Mouse (Mus musculus) myocyte (in vitro differentiated cells): ENCODE measurements at regions not wholly inside any gene's neighbourhood (a gene's known extent, or its start where the extent isn't known, plus 50 kb on each side); places are given as distances from the start of the nearest gene placed in this dataset.

Source experiments
- H3K27me3 ChIP-seq: one replicate; pipeline ENCODE4 v1.6.1; 2011; ENCODE audit not compliant: control insufficient read depth, insufficient read depth, insufficient read length
- H3K36me3 ChIP-seq: one replicate; pipeline ENCODE4 v1.6.1; 2011; ENCODE audit not compliant: control insufficient read depth, insufficient read depth
- H3K4me2 ChIP-seq: one replicate; pipeline ENCODE4 v1.6.1; 2011; ENCODE audit warnings: low read depth, control low read depth
- H3K4me3 ChIP-seq: one replicate; pipeline ENCODE4 v1.5.1; 2011; ENCODE audit warnings: mild to moderate bottlenecking, control low read depth, moderate library complexity
- H3K79me2 ChIP-seq: one replicate; pipeline ENCODE4 v1.6.1; 2011; ENCODE audit not compliant: control insufficient read depth, insufficient read depth
- H3ac ChIP-seq: one replicate; pipeline ENCODE4 v1.6.1; 2011; ENCODE audit not compliant: control insufficient read depth, insufficient read length
- CEBPB ChIP-seq: IDR thresholded peaks from 2 replicates; pipeline ENCODE4 v1.6.1; 2011; ENCODE audit warnings: mild to moderate bottlenecking, moderate library complexity; ENCODE audit not compliant: poor library complexity, insufficient read depth, severe bottlenecking
- E2F4 ChIP-seq: IDR thresholded peaks from one replicate; pipeline ENCODE4 v1.6.1; 2011; ENCODE audit warnings: mild to moderate bottlenecking, control low read depth, moderate library complexity; ENCODE audit not compliant: insufficient read depth
- MAX ChIP-seq: IDR thresholded peaks from one replicate; pipeline ENCODE4 v1.6.1; 2011; ENCODE audit warnings: low read depth, mild to moderate bottlenecking, control low read depth
- MYOD1 ChIP-seq, 3 experiments: IDR thresholded peaks; one replicate each; pipeline ENCODE4 v1.6.1; 2011; ENCODE audit warnings: control low read depth in 2 of 3, low read depth in 2 of 3, mild to moderate bottlenecking in 2 of 3, moderate library complexity in 1 of 3; ENCODE audit not compliant: insufficient read length in 2 of 3, control insufficient read depth in 1 of 3
- MYOG ChIP-seq, 3 experiments: IDR thresholded peaks; one replicate each; pipeline ENCODE4 v1.6.1; 2011; ENCODE audit warnings: control low read depth in 2 of 3, low read depth in 2 of 3, mild to moderate bottlenecking in 2 of 3; ENCODE audit not compliant: insufficient read length in 2 of 3, control insufficient read depth in 1 of 3, insufficient read depth in 1 of 3
- POLR2A ChIP-seq: IDR thresholded peaks from one replicate; pipeline ENCODE4 v1.6.1; 2011; ENCODE audit warnings: low read depth, mild to moderate bottlenecking, control low read depth, moderate library complexity; ENCODE audit not compliant: insufficient read length
- POLR2AphosphoS2 ChIP-seq: IDR thresholded peaks from one replicate; pipeline ENCODE4 v1.6.1; 2011; ENCODE audit warnings: low read depth, control low read depth; ENCODE audit not compliant: insufficient read length
- REST ChIP-seq: IDR thresholded peaks from one replicate; pipeline ENCODE4 v1.6.1; 2011; ENCODE audit warnings: mild to moderate bottlenecking, control low read depth, moderate library complexity; ENCODE audit not compliant: insufficient read depth, insufficient read length
- SRF ChIP-seq: IDR thresholded peaks from one replicate; pipeline ENCODE4 v1.6.1; 2011; ENCODE audit warnings: low read depth; ENCODE audit not compliant: control insufficient read depth, insufficient read length
- TCF12 ChIP-seq: IDR thresholded peaks from one replicate; pipeline ENCODE4 v1.6.1; 2011; ENCODE audit warnings: mild to moderate bottlenecking, control low read depth; ENCODE audit not compliant: poor library complexity, insufficient read depth, severe bottlenecking
- TCF3 ChIP-seq: IDR thresholded peaks from one replicate; pipeline ENCODE4 v1.6.1; 2011; ENCODE audit warnings: low read depth, control low read depth; ENCODE audit not compliant: insufficient read length
- USF1 ChIP-seq: IDR thresholded peaks from one replicate; pipeline ENCODE4 v1.6.1; 2011; ENCODE audit warnings: low read depth, mild to moderate bottlenecking, control low read depth, moderate library complexity

DNA sequence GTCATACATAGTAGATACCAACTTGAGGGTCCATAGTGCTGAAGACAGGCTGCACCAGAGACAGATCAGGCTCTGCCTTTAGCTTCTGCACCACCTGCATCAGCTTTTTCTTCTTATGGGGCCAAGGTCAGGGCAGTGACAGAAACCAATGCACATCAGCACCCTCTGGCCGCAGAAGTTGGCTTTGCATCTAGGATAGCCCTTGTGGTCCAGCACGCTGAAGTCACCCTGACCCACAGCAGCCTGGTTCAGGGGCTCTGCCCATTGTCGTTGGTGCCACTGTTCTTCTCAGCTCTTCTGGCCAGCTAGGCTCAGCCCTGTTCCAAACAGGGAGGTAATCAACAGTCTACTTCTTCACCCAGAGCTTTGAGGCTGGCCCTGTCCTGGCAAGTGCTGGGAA lies 427.7 kb upstream of the Nectin3 start:
- no peak overlapping the region for H3K4me3 ChIP-seq
- H3K79me2 ChIP-seq, result no peaks in the 10 kb centered on the region
- no peaks in the 10 kb centered on the region for H3K27me3 ChIP-seq
- H3ac ChIP-seq, result no peak overlapping the region
- H3K36me3 ChIP-seq, result no peaks in the 10 kb centered on the region
- H3K4me2 ChIP-seq, result no peak overlapping the region
- TF ChIP-seq TCF12, result no peak
- TF ChIP-seq POLR2AphosphoS2, result no peak
- no peak for TF ChIP-seq TCF3
- no peak for TF ChIP-seq SRF
- TF ChIP-seq MYOG (IDR thresholded peaks at IDR 0.05; ENCODE audit: control insufficient read depth in 1 of 3, insufficient read depth in 1 of 3, insufficient read length in 2 of 3, low read depth in 2 of 3), result no peak
- TF ChIP-seq USF1, result no peak
- TF ChIP-seq POLR2A, result no peak
- no peak for TF ChIP-seq E2F4
- TF ChIP-seq CEBPB, result no peak
- TF ChIP-seq MYOD1 (IDR thresholded peaks at IDR 0.05; ENCODE audit: control insufficient read depth in 1 of 3, insufficient read length in 2 of 3, low read depth in 2 of 3), result no peak
- TF ChIP-seq REST, result no peak
- TF ChIP-seq MAX, result no peak

DNA sequence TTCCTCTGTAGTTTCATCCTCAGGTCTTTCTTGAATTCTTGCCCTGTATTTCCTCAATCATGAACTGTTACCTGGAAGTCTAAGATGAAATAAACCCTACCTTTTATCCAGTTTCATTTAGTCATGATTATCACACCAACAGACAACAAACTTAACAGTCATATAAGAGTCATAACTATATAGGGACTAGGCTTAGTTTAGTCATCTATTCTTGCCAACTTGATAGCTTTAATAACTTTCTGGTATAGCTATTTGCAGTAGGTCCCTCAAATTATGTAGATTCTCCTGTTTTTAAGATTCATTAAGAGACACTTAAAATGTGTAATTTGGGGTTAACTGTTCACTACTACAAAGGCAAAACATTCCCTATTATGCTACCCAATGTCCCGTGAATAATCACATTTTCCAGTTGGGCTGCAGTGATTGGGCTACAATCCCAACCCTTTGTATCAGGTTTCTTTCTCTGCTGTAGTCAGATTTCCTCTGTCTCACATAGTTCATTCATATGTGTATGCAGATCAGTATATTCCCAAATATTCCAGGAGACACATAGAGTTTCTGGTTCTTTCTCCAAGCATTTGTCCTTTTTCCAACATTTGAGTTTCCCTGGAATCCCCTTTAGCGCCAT lies 396.4 kb upstream of the Nectin3 start:
- Histone ChIP-seq H3K4me2 (no peak overlapping the region), H3ac (no peak overlapping the region), H3K4me3 (no peak overlapping the region), H3K79me2 (no peaks in the 10 kb centered on the region), H3K27me3 (no peaks in the 10 kb centered on the region), H3K36me3 (no peaks in the 10 kb centered on the region)
- TF ChIP-seq POLR2A (no peak), USF1 (no peak), E2F4 (no peak), CEBPB (no peak), MAX (no peak), REST (no peak), POLR2AphosphoS2 (no peak), TCF12 (no peak), SRF (no peak), MYOD1 (IDR thresholded peaks at IDR 0.05; ENCODE audit: control insufficient read depth in 1 of 3, insufficient read length in 2 of 3, low read depth in 2 of 3) (no peak), MYOG (IDR thresholded peaks at IDR 0.05; ENCODE audit: control insufficient read depth in 1 of 3, insufficient read depth in 1 of 3, insufficient read length in 2 of 3, low read depth in 2 of 3) (no peak), TCF3 (no peak)

DNA sequence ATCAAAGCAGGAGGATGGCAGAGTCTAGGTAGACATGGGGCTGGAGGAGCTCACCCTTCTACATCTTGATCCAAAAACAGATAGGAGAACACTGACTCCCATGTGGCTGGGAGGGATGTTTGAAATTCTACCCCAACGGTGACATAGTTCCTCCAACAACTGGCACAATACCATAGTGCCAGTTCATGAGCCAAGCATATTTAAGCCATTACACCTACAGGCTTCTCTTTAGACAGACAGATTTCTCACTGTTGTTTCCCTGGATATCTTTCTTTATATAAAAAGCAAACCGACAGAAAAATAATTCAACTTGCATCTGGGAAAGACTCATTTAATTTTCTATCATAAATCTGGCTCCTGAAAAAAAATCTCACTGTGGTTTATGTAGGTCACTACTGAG lies 380.4 kb upstream of the Nectin3 start:
- Histone ChIP-seq H3K36me3 (no peaks in the 10 kb centered on the region), H3ac (no peak overlapping the region), H3K4me2 (no peak overlapping the region), H3K79me2 (no peaks in the 10 kb centered on the region), H3K27me3 (no peaks in the 10 kb centered on the region), H3K4me3 (no peak overlapping the region)
- no peak for TF ChIP-seq POLR2A
- TF ChIP-seq MYOG (IDR thresholded peaks at IDR 0.05; ENCODE audit: control insufficient read depth in 1 of 3, insufficient read depth in 1 of 3, insufficient read length in 2 of 3, low read depth in 2 of 3), result no peak
- no peak for TF ChIP-seq MYOD1 (IDR thresholded peaks at IDR 0.05; ENCODE audit: control insufficient read depth in 1 of 3, insufficient read length in 2 of 3, low read depth in 2 of 3)
- TF ChIP-seq TCF3, result no peak
- TF ChIP-seq REST, result no peak
- no peak for TF ChIP-seq CEBPB

DNA sequence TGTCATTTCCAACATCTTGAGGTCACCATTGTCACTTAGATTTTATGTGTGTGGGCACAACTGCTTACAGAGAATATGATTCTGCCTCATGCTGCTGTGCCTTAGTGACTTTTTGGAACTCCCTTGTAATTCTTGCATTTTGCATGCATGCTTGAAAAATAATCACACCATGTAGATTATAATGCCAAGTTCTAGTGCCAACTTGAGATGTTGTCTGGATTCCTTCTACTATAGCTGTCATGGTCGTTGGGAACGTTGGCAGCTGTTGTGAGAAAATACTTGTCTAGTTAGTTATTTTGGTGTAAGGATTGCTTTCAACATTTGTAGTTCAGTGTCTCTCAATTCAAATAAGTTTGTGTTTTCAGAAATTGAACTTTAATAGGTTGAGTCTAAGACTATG lies 365.6 kb upstream of the Nectin3 start:
- Histone ChIP-seq H3K4me3 (no peak overlapping the region), H3K79me2 (no peaks in the 10 kb centered on the region), H3ac (no peak overlapping the region), H3K27me3 (no peaks in the 10 kb centered on the region), H3K36me3 (no peaks in the 10 kb centered on the region), H3K4me2 (no peak overlapping the region)
- TF ChIP-seq POLR2A, result no peak
- no peak for TF ChIP-seq TCF12
- TF ChIP-seq E2F4, result no peak
- TF ChIP-seq MYOG (IDR thresholded peaks at IDR 0.05; ENCODE audit: control insufficient read depth in 1 of 3, insufficient read depth in 1 of 3, insufficient read length in 2 of 3, low read depth in 2 of 3), result no peak
- TF ChIP-seq MYOD1 (IDR thresholded peaks at IDR 0.05; ENCODE audit: control insufficient read depth in 1 of 3, insufficient read length in 2 of 3, low read depth in 2 of 3), result no peak
- no peak for TF ChIP-seq POLR2AphosphoS2

DNA sequence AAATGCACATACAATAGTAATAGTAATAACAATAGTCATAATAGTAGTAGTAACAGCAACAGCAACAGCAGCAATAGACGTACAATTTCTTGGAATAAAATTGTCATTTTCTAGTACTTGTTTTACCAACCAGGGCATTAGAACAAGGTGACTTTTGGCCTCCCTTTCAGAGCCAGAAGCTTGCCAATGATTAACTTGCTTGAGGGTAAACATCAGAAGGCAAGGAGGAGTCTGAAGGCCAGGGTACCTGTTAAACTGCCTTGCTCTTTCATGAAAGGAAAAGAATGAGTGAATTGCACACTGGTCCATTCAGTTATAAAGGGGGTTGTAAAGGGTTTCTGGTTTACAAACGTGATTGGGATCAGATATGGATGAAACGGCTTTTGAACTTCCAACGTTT lies 351.2 kb upstream of the Nectin3 start:
- TF ChIP-seq SRF, result no peak
- no peak for TF ChIP-seq TCF12
- Histone ChIP-seq H3K4me3 (no peak overlapping the region), H3K27me3 (no peaks in the 10 kb centered on the region), H3K79me2 (no peaks in the 10 kb centered on the region), H3K36me3 (no peaks in the 10 kb centered on the region), H3ac (no peak overlapping the region), H3K4me2 (no peak overlapping the region)
